Mouse (Mus musculus) lung, embryonic 16.5 days (tissue): ENCODE measurements around the gene Lgals1. TPM values are rescaled to one million over a fixed set of nuclear protein-coding genes. Genes with fewer than 3 reads are reported as not detected.

Experiments
- ATAC-seq: fragments of 200-750 bp; cut with Nextera tagmentation; 2 replicates; pipeline ENCODE4 v1.8.0; 2017; ENCODE audit warnings: low read depth, mild to moderate bottlenecking, moderate library complexity
- H3K27ac ChIP-seq: fragments of 300-500 bp; sonication (generic); 2 replicates; pipeline ENCODE4 v1.5.1; 2014; ENCODE audit warnings: mild to moderate bottlenecking, control low read depth, low read length
- H3K27me3 ChIP-seq: fragments of 300-500 bp; sonication (generic); 2 replicates; pipeline ENCODE4 v1.6.1; 2014; ENCODE audit warnings: low read depth, low read length, mixed read lengths; ENCODE audit not compliant: control insufficient read depth, insufficient read depth
- H3K36me3 ChIP-seq: fragments of 300-500 bp; sonication (generic); 2 replicates; pipeline ENCODE4 v1.6.1; 2014; ENCODE audit warnings: low read length; ENCODE audit not compliant: control insufficient read depth, insufficient read depth
- H3K4me1 ChIP-seq: fragments of 300-500 bp; sonication (generic); replicated peaks from 2 replicates; pipeline ENCODE4 v1.6.1; 2014; ENCODE audit warnings: low read length, mixed read lengths; ENCODE audit not compliant: control insufficient read depth, insufficient read depth
- H3K4me2 ChIP-seq: fragments of 300-500 bp; sonication (generic); 2 replicates; pipeline ENCODE4 v1.6.1; 2014; ENCODE audit warnings: low read depth, low read length, control low read depth
- H3K4me3 ChIP-seq: fragments of 300-500 bp; sonication (generic); 2 replicates; pipeline ENCODE4 v1.5.1; 2014; ENCODE audit warnings: mild to moderate bottlenecking, low read length, control low read depth
- H3K9ac ChIP-seq: fragments of 300-500 bp; sonication (generic); 2 replicates; pipeline ENCODE4 v1.6.1; 2014; ENCODE audit warnings: low read length, control low read depth
- H3K9me3 ChIP-seq: fragments of 300-500 bp; sonication (generic); 2 replicates; pipeline ENCODE4 v1.6.1; 2016; ENCODE audit warnings: low read length; ENCODE audit not compliant: control insufficient read depth
- WGBS: fragments of 180-500 bp; shearing (Covaris S2); extraction: QIAGEN DNeasy Blood & Tissue Kit; methylation state at CpG from one replicate; pipeline ENCODE4 v1.1.7; 2014; 5-methylcytosine and 5-hydroxymethylcytosine counted together
- polyA plus RNA-seq: library from polyadenylated mRNA; unstranded; fragments of >200 nt; fragmentation: Nextera tagmentation; extraction: Ambion mirVana; gene quantifications from 2 replicates; pipeline ENCODE4 v1.2.1, GENCODE M21; 2015

Gene Lgals1
- polyA plus RNA-seq, 1 experiment from 2014 or later = 862 TPM

DNA sequence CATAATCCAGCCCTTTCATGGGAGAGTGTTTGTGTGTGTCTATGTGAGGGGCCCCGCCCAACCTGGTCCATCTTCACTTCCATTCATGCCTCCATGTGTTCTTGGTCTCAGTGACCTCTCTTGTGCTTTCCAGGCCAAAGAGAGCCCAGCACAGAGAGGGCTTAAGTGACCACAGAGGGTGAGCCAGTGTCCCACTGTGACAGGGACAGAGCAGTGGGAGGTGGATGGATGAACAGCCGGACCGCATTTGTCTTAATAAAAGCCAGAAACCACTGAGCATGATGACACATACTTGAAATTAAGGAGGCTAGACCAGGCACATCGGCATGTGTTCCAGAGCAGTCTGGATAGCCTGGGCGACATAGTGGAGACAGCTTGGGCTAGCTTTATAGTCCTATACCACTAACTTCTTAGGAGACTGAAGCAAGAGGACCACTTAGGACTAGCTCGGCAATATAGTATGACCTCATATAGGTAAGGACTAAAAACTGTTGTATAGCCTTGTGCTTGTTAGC is 3.7 kb downstream of the Lgals1 start:
- Histone ChIP-seq H3K9me3 (no peaks in the 10 kb centered on the region), H3K4me1 (peaks cover 29% of the 10 kb centered on the region), H3K9ac (no peak overlapping the region), H3K27ac (no peak overlapping the region), H3K27me3 (no peaks in the 10 kb centered on the region), H3K36me3 (no peaks in the 10 kb centered on the region; the same call in 1 of the 2 replicates), H3K4me2 (no peak overlapping the region), H3K4me3 (no peak overlapping the region)
- no peak for ATAC-seq
- 93% methylated on average over 6 of the region's 6 CpGs for WGBS

DNA sequence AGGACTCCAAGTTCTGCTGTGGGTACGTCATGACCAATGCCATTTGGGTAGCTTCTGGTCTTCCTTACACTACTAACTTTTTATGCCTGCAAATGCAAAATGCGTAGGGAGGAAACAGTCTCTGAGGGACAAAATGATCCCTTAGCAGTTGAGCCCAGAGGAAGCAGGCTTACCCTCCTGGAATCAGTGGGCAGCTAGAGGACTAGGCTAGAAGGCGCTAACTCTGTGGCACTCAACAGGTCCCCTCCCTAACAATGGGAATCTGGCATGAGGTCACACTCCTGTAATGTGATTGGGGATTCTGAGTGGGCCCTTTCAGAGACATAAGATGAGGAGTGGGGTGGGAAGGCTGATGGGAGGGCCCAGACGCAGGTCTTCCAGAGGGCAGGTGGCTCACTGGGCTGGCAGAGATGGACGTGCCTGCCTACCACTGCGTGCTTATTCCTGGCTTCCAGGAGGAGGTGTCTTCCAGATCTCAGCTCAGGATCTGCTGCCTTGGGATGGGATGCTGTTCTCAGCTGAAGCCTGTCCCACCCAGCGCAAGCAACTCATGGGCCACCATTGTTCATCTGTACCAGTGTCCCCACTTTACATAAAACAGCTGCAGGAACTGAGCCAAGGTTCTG is 4.4 kb downstream of the Lgals1 start:
- Histone ChIP-seq H3K4me3 (no peak overlapping the region), H3K4me1 (peaks cover 29% of the 10 kb centered on the region), H3K4me2 (no peak overlapping the region), H3K9me3 (no peaks in the 10 kb centered on the region), H3K9ac (no peak overlapping the region), H3K27ac (no peak overlapping the region), H3K27me3 (no peaks in the 10 kb centered on the region), H3K36me3 (no peaks in the 10 kb centered on the region; the same call in 1 of the 2 replicates)
- WGBS = 82% methylated on average over 7 of the region's 7 CpGs
- no peak for ATAC-seq

DNA sequence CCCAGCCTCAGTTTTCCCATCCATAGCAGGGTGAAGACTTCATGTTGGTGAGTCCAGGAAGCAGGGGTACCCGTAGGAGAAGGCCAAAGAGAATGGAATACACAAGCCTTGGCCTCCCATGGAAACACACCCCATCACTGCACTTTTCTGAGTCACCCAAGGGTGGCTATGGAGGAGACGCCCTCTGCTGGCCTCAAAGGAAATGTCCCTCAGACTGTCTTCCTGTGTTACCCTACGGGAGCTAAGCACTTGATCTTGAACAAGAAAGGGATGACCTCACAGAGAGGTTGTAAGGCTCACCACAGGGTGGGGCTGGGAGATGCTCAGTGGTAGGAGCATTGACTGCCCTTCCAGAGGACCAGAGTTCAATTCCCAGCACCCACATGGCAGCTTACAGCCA is 5.1 kb downstream of the Lgals1 start:
- no peak overlapping the region for H3K27ac ChIP-seq
- no peaks in the 10 kb centered on the region for H3K9me3 ChIP-seq
- ATAC-seq = no peak
- no peaks in the 10 kb centered on the region; the same call in 1 of the 2 replicates for H3K36me3 ChIP-seq
- H3K4me1 ChIP-seq = peaks cover 26% of the 10 kb centered on the region
- WGBS = 16% methylated on average over 3 of the region's 3 CpGs
- no peak overlapping the region for H3K4me3 ChIP-seq
- no peak overlapping the region for H3K4me2 ChIP-seq
- no peak overlapping the region for H3K9ac ChIP-seq
- H3K27me3 ChIP-seq = no peaks in the 10 kb centered on the region

DNA sequence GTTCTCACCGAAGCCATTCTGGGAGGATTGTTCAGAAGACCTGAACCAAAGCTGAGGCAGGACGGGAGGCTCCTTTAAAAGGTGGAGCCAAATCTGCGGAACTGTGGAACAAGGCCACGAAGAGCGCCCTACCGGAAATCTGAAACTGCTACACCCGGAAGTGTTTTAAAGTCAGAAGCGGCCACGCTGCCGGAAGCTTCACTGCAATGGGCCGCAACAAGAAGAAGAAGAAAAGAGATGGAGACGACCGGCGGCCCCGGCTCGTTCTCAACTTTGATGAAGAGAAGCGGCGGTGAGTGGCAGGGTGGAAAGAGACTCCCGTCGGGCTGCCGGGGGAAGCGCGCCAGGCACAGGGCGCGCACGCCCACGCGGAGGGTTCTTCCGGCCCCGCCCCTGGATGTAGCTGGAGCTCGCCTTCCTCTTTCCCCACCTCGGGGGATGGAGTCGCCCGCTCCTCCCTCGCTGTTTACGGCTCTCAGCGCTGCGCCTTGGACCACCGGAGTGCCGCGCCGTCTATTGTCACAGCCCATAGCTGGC is 8.3 kb downstream of the Lgals1 start, which contains the start of gene Nol12:
Gene Nol12, plus strand, starts transcription at position 150 of the 537 bp plus-strand sequence.
- H3K27ac ChIP-seq = peak within 1 kb of the TSS; percentile 58; the same call in 1 of the 2 replicates
- no peaks in the 10 kb centered on the region for H3K27me3 ChIP-seq
- peaks cover 9% of the 10 kb centered on the region for H3K4me1 ChIP-seq
- H3K4me3 ChIP-seq = peak within 1 kb of the TSS; percentile 72
- H3K4me2 ChIP-seq = peak within 1 kb of the TSS; percentile 69
- no peaks in the 10 kb centered on the region for H3K9me3 ChIP-seq
- peaks cover 10% of the 10 kb centered on the region for H3K36me3 ChIP-seq
- peak within 1 kb of the TSS; percentile 75 for H3K9ac ChIP-seq
- peak; percentile 90 for ATAC-seq
- WGBS = under 1% methylated on average over 40 of the region's 42 CpGs

DNA sequence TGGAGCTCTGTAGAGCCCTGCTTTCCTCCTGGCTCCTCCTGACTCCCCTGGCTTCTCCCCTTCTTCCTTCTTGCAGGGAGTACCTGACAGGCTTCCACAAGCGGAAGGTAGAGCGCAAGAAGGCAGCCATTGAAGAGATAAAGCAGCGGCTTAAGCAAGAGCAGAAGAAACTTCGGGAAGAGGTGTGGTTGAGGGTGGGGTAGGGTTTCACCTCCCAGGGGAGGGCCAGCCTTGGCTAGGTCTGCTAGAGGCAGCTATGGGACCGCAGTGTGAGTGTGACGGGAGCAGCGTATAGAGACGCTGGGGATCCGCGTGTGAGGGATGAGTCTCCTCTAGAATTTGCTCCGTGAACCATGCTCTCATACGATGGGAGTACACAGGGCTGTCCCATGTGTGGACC is 9.9 kb downstream of the Lgals1 start:
- 88% methylated on average over 12 of the region's 12 CpGs for WGBS
- no peaks in the 10 kb centered on the region for H3K27me3 ChIP-seq
- no peak for ATAC-seq
- H3K9me3 ChIP-seq = no peaks in the 10 kb centered on the region
- peaks cover 19% of the 10 kb centered on the region for H3K36me3 ChIP-seq
- H3K4me3 ChIP-seq = no peak overlapping the region
- H3K4me2 ChIP-seq = no peak overlapping the region
- H3K4me1 ChIP-seq = peaks cover 9% of the 10 kb centered on the region
- no peak overlapping the region for H3K9ac ChIP-seq
- H3K27ac ChIP-seq = no peak overlapping the region

DNA sequence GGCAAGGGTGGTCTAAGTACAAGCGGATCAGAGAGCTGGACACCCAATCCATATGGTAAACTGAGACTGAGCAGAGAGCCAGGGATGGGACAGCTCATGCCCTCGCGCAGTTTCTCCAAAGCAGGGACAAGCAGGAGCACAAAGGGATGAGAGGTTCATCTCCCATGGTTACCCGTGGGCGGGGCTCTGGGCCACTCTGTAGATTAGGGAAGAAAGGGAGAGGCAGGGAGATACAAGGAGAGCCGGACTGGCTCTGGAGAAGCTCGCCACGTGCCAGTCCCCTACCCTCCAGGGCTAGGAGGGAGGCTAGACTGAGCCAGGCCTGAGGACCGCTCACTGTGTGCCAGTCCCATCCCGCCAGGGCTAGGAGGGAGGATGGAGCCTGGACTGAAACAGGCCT is 10.8 kb downstream of the Lgals1 start:
- ATAC-seq = no peak
- Histone ChIP-seq H3K27ac (no peak overlapping the region), H3K4me2 (no peak overlapping the region), H3K9me3 (no peaks in the 10 kb centered on the region), H3K27me3 (no peaks in the 10 kb centered on the region), H3K9ac (no peak overlapping the region), H3K4me1 (peaks cover 9% of the 10 kb centered on the region), H3K36me3 (peaks cover 21% of the 10 kb centered on the region), H3K4me3 (no peak overlapping the region)
- WGBS = 88% methylated on average over 10 of the region's 10 CpGs

DNA sequence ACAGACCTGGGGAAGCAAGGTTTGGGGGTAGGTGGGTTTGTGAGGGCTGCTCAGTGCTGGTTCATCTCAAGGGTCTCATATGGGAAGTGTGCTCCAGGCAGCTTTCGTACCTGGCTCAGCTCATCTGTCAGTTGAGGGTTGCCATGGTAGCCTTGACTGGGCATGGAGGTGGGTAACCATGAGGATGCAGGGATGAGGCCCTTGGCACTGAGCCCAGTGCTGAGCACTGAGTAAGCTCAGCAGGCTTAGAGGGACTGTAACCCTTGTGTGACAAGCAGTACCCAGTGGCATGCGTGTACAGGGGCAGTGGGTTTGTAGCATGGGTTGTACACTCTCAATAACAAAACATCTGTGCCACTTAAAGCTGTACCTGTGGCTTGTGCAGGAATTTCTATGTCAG is 11.4 kb downstream of the Lgals1 start:
- no peak overlapping the region for H3K9ac ChIP-seq
- peaks cover 13% of the 10 kb centered on the region for H3K4me1 ChIP-seq
- peaks cover 21% of the 10 kb centered on the region for H3K36me3 ChIP-seq
- no peaks in the 10 kb centered on the region for H3K9me3 ChIP-seq
- no peak overlapping the region for H3K4me2 ChIP-seq
- no peak overlapping the region for H3K27ac ChIP-seq
- no peak for ATAC-seq
- WGBS = 85% methylated on average over 2 of the region's 2 CpGs
- H3K4me3 ChIP-seq = no peak overlapping the region
- no peaks in the 10 kb centered on the region for H3K27me3 ChIP-seq

DNA sequence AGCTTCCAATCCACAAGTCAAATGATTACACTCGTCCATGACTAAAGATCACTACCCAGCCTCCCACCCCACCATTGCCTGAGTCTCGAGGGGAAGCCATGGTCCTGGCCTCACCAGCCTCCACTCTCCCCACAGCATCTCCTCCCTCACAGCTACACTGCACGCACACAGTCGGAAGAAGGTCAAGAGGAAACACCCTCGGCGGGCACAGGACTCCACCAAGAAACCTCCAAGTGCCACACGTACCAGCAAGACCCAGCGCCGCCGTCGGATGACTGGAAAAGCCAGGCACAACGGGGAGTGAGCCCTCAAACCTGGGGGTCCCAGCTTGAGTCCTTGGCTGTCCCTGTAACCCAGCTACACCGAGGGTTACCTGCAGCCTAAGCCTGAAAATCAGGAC is 13.8 kb downstream of the Lgals1 start:
- ATAC-seq = no peak
- WGBS = 88% methylated on average over 13 of the region's 13 CpGs
- no peak overlapping the region for H3K4me2 ChIP-seq
- no peak overlapping the region for H3K9ac ChIP-seq
- peaks cover 21% of the 10 kb centered on the region for H3K36me3 ChIP-seq
- no peaks in the 10 kb centered on the region for H3K9me3 ChIP-seq
- H3K4me1 ChIP-seq = peaks cover 15% of the 10 kb centered on the region
- H3K4me3 ChIP-seq = no peak overlapping the region
- H3K27ac ChIP-seq = no peak overlapping the region
- H3K27me3 ChIP-seq = no peaks in the 10 kb centered on the region

DNA sequence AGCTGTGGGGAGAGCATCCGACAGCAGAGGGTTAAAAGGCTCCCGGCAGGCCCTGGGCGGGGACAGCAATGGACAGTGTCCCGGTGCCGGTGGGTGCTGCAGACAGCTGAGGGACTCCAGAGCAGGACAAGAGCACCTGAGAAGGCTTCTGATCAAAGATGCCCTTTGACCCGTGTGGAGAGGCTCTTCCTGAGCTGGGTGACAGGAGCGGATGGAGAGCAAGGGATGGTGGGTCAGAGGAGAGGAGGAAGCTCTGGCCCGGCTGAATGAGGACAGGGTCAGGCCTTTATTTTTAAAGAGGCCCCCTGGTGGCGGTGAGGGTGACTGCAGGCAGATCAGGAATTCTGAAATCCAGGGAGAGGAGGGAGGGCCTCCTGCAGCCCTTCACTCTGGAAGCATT is 16.1 kb downstream of the Lgals1 start:
- H3K9ac ChIP-seq = peak overlapping the region; percentile 69
- peak overlapping the region; percentile 75 for H3K4me2 ChIP-seq
- no peaks in the 10 kb centered on the region; the same call in 1 of the 2 replicates for H3K27me3 ChIP-seq
- H3K4me3 ChIP-seq = peak overlapping the region; percentile 48
- ATAC-seq = peak; percentile 57
- no peak overlapping the region for H3K27ac ChIP-seq
- peaks cover 6% of the 10 kb centered on the region for H3K4me1 ChIP-seq
- 4% methylated on average over 9 of the region's 9 CpGs for WGBS
- peaks cover 20% of the 10 kb centered on the region for H3K36me3 ChIP-seq
- H3K9me3 ChIP-seq = no peaks in the 10 kb centered on the region
